In the genomic region with DNA sequence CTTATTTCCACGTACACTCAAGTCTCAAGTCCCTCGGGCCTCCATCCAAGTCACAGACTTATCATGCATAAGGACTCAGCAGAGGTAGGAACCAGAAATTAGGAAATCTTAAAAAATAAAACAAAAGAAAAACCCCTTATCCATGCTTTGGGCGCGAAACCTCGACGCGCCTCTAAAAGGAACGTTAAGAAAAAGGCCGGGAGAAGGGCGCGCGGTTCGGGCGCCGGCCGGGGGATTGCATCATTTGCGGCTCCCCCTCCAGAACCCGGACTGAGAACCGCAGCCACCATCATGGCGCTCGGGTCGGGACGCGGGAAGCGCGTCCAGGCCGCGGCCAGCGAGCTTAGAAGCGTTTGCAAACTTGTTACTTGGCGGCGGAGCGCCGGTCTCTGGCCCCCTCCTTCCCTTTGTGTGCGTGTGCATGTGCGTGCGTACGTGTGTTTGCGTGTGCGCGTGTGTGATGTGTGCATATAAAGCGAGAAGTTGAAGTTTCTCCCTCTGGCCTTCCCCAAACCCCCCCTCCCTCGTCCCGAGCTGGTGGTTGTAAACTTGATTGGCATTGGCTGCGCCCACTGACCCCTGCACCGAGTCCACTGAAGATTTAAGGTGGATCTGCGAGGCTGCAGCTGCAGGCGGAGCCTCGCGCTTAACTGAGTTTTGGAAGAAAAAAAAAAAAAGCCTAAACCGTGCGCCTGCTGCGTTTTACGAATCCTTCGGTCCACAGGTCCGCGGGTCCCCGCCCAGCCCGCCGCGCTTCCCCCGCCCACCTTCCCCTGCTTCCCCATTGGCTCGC, we compare ENCODE assay signal across 8 mouse cellular contexts. TPM values are rescaled to one million over a fixed set of nuclear protein-coding genes. Genes with fewer than 3 reads are reported as not detected.
A peak's percentile ranks its signal among the peaks of the same experiment; 100 is the strongest.
DNase-seq lines count a peak whose midpoint lies in the region; ATAC-seq and TF ChIP-seq lines count a peak whose summit lies in the region.

No protein-coding gene starts in this region.

- under 1% methylated on average over 63 of the region's 63 CpGs for WGBS in heart, embryonic 15.5 days
- WGBS in neural tube, embryonic 14.5 days = under 1% methylated on average over 63 of the region's 63 CpGs

- TF ChIP-seq POLR2A in testis, adult 2 months (IDR thresholded peaks at IDR 0.05; ENCODE audit: control insufficient read depth, low read depth, low read length) = no peak

- peaks cover 36% of the 10 kb centered on the region for H3K4me1 ChIP-seq in E14TG2a.4 (replicated peaks; ENCODE audit: low read depth, low read length)
- peaks cover 41% of the 10 kb centered on the region for H3K4me1 ChIP-seq in heart, embryonic 15.5 days (replicated peaks)
- H3K4me1 ChIP-seq in neural tube, embryonic 14.5 days (ENCODE audit: control insufficient read depth, insufficient read depth, low read length) = peaks cover 14% of the 10 kb centered on the region
- peaks cover 17% of the 10 kb centered on the region for H3K4me1 ChIP-seq in testis, adult 2 months (ENCODE audit: control insufficient read depth, insufficient read depth, low read length)

- H3K27ac ChIP-seq in heart, embryonic 15.5 days = peak overlapping the region; percentile 100
- H3K27ac ChIP-seq in neural tube, embryonic 14.5 days (ENCODE audit: low read depth, low read length) = peak overlapping the region; percentile 84
- H3K27ac ChIP-seq in testis, adult 2 months (ENCODE audit: control insufficient read depth, insufficient read depth, low read depth, low read length) = peak overlapping the region; percentile 90

- peaks cover 10% of the 10 kb centered on the region for H3K36me3 ChIP-seq in E14TG2a.4 (ENCODE audit: insufficient read depth, low read length)
- H3K36me3 ChIP-seq in heart, embryonic 15.5 days = peaks cover 6% of the 10 kb centered on the region; the same call in 1 of the 2 replicates
- H3K36me3 ChIP-seq in neural tube, embryonic 14.5 days (ENCODE audit: control insufficient read depth, insufficient read depth, low read length) = no peaks in the 10 kb centered on the region
- no peaks in the 10 kb centered on the region for H3K36me3 ChIP-seq in testis, adult 2 months (ENCODE audit: control insufficient read depth, insufficient read depth, low read length)

- ATAC-seq in heart, embryonic 15.5 days (replicated peaks; ENCODE audit: insufficient number of reproducible peaks, insufficient read depth, low FRiP score, low read depth) = peak; percentile 92
- peak; percentile 75 for ATAC-seq in neural tube, embryonic 14.5 days (ENCODE audit: low read depth)

- H3K4me2 ChIP-seq in heart, embryonic 15.5 days = peak overlapping the region; percentile 92
- peak overlapping the region; percentile 89 for H3K4me2 ChIP-seq in neural tube, embryonic 14.5 days (ENCODE audit: low read depth, low read length)

- DNase-seq in c-Kit-negative CD71-positive TER-119-positive erythroid progenitor cells, embryonic 14.5 days (ENCODE audit: low read depth, low spot score) = peak; percentile 73
- peak; percentile 78 for DNase-seq in fat pad, adult 2 months (ENCODE audit: extremely low read depth, low read depth, low spot score)
- DNase-seq in kidney, postnatal 14 days = peak; percentile 95
- peak; percentile 89 to 90 for DNase-seq in lung, adult 18-20 months

- TF ChIP-seq CTCF in E14TG2a.4 (conservative IDR thresholded peaks at IDR 0.05; ENCODE audit: low read length) = no peak
- TF ChIP-seq CTCF in testis, adult 2 months (IDR thresholded peaks at IDR 0.05; ENCODE audit: control insufficient read depth, insufficient read depth, insufficient replicate concordance, low read depth, low read length) = no peak

- no peaks in the 10 kb centered on the region for H3K9me3 ChIP-seq in E14TG2a.4 (ENCODE audit: low read length)
- no peaks in the 10 kb centered on the region for H3K9me3 ChIP-seq in heart, embryonic 15.5 days (replicated peaks)
- H3K9me3 ChIP-seq in neural tube, embryonic 14.5 days (ENCODE audit: control insufficient read depth, low read length) = no peaks in the 10 kb centered on the region

- peak overlapping the region; percentile 91 for H3K9ac ChIP-seq in heart, embryonic 15.5 days
- H3K9ac ChIP-seq in neural tube, embryonic 14.5 days (replicated peaks; ENCODE audit: low read depth, low read length) = peak overlapping the region; percentile 65

- H3K4me3 ChIP-seq in E14TG2a.4 (replicated peaks; ENCODE audit: low read length) = peak overlapping the region; percentile 82
- H3K4me3 ChIP-seq in heart, embryonic 15.5 days = peak overlapping the region; percentile 77
- H3K4me3 ChIP-seq in neural tube, embryonic 14.5 days (ENCODE audit: low read depth, low read length) = peak overlapping the region; percentile 60
- peak overlapping the region; percentile 85 for H3K4me3 ChIP-seq in testis, adult 2 months (ENCODE audit: control insufficient read depth, low read depth, low read length)

- no peaks in the 10 kb centered on the region for H3K27me3 ChIP-seq in E14TG2a.4 (ENCODE audit: insufficient read depth, low read length)
- H3K27me3 ChIP-seq in heart, embryonic 15.5 days = no peaks in the 10 kb centered on the region
- H3K27me3 ChIP-seq in neural tube, embryonic 14.5 days (ENCODE audit: control insufficient read depth, insufficient read depth, low read length) = no peaks in the 10 kb centered on the region
- H3K27me3 ChIP-seq in testis, adult 2 months (ENCODE audit: control insufficient read depth, insufficient read depth, low read length) = 0 out of 2 replicates have a peak, but pooled peaks cover 2% of the 10 kb centered on the region

RNA-seq across cellular contexts. Expression of a gene that starts 8.1 kb away (rescaled TPM):
- 14.4 and 18.4 TPM in 2 replicates for polyA plus RNA-seq in heart, embryonic 15.5 days (2015; fragmentation: Nextera tagmentation; extraction: Ambion mirVana)
- polyA plus RNA-seq in neural tube, embryonic 14.5 days (2014; fragmentation: Nextera tagmentation; extraction: Ambion mirVana) = 16.7 and 17.5 TPM in 2 replicates
- 3.0 and 3.6 TPM in 2 replicates for polyA plus RNA-seq in testis, adult 2 months (2012; rRNA removed)

RNA-seq across cellular contexts. Expression of a gene that starts 29.9 kb away (rescaled TPM):
- polyA plus RNA-seq in heart, embryonic 15.5 days (2015; fragmentation: Nextera tagmentation; extraction: Ambion mirVana) = 8.7 and 10.3 TPM in 2 replicates
- polyA plus RNA-seq in neural tube, embryonic 14.5 days (2014; fragmentation: Nextera tagmentation; extraction: Ambion mirVana) = 35.9 and 37.3 TPM in 2 replicates
- 46.0 and 51.8 TPM in 2 replicates for polyA plus RNA-seq in testis, adult 2 months (2012; rRNA removed)

RNA-seq across cellular contexts. Expression of a gene that starts 53.2 kb away (rescaled TPM):
- 8.2 and 8.8 TPM in 2 replicates for polyA plus RNA-seq in heart, embryonic 15.5 days (2015; fragmentation: Nextera tagmentation; extraction: Ambion mirVana)
- polyA plus RNA-seq in neural tube, embryonic 14.5 days (2014; fragmentation: Nextera tagmentation; extraction: Ambion mirVana) = 3.8 TPM in 2 replicates
- polyA plus RNA-seq in testis, adult 2 months (2012; rRNA removed) = 0.48 and 0.75 TPM in 2 replicates

Comparison
In these comparisons a context has a peak if more than half of its experiments do, and no peak if none do; other contexts are left out.
1. Peak in every context shown above with its lines: DNase-seq, ATAC-seq, H3K4me3 ChIP-seq and H3K27ac ChIP-seq.